Mouse (Mus musculus) heart, embryonic 12.5 days (tissue): Measurements from ENCODE around the gene P2ry13. TPM values are rescaled to one million over a fixed set of nuclear protein-coding genes. Genes with fewer than 3 reads are reported as not detected.

Experiments
- ATAC-seq: fragments of 200-750 bp; cut with Nextera tagmentation; 2 replicates; pipeline ENCODE4 v1.8.0; 2017; ENCODE audit warnings: moderate TSS enrichment, moderate library complexity; ENCODE audit not compliant: insufficient number of reproducible peaks, low FRiP score
- H3K27ac ChIP-seq: fragments of 300-500 bp; sonication (generic); 2 replicates; pipeline ENCODE4 v1.5.1; 2016; ENCODE audit warnings: mild to moderate bottlenecking, moderate library complexity; ENCODE audit not compliant: poor library complexity, severe bottlenecking
- H3K27me3 ChIP-seq: fragments of 300-500 bp; sonication (generic); replicated peaks from 2 replicates; pipeline ENCODE4 v1.6.1; 2016; ENCODE audit warnings: mild to moderate bottlenecking, moderate library complexity
- H3K36me3 ChIP-seq: fragments of 300-500 bp; sonication (generic); 2 replicates; pipeline ENCODE4 v1.6.1; 2016; ENCODE audit warnings: mild to moderate bottlenecking, moderate library complexity
- H3K4me1 ChIP-seq: fragments of 300-500 bp; sonication (generic); replicated peaks from 2 replicates; pipeline ENCODE4 v1.6.1; 2016; ENCODE audit warnings: mild to moderate bottlenecking
- H3K4me2 ChIP-seq: fragments of 300-500 bp; sonication (generic); 2 replicates; pipeline ENCODE4 v1.6.1; 2016; ENCODE audit warnings: mild to moderate bottlenecking, moderate library complexity
- H3K4me3 ChIP-seq: fragments of 300-500 bp; sonication (generic); 2 replicates; pipeline ENCODE4 v1.5.1; 2016; ENCODE audit warnings: mild to moderate bottlenecking
- H3K9ac ChIP-seq: fragments of 300-500 bp; sonication (generic); 2 replicates; pipeline ENCODE4 v1.6.1; 2016; ENCODE audit warnings: mild to moderate bottlenecking, moderate library complexity
- H3K9me3 ChIP-seq: fragments of 300-500 bp; sonication (generic); replicated peaks from 2 replicates; pipeline ENCODE4 v1.6.1; 2016; ENCODE audit warnings: mild to moderate bottlenecking, moderate library complexity
- WGBS: fragments of 180-500 bp; shearing (Covaris S2); methylation state at CpG from one replicate; pipeline ENCODE4 v1.1.7; 2016; 5-methylcytosine and 5-hydroxymethylcytosine counted together
- polyA plus RNA-seq: library from polyadenylated mRNA; unstranded; fragments of >200 nt; fragmentation: Nextera tagmentation; extraction: Ambion mirVana; gene quantifications from 2 replicates; pipeline ENCODE4 v1.2.1, GENCODE M21; 2016

P2ry13 gene
- polyA plus RNA-seq, 1 experiment from 2014 or later: 0.79 TPM

DNA sequence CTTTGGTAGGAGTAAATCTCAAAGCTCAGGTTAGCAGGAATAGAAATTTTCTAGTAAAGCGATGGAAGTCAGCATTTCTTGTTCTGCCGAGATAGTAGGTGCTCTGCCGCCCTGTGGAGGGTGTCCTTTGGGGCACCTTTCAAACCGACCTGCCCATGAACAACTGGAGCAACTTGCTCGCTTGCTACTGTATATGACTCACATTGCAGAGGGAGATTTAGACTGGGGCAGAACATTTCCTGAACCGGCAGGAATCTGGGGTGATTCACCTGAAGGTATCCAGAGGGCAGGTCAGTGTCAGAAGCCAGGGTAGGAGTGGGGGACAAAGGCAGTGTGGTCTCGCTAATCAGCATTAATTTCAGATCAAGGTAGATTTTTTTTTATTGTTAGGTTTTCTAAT is 15.7 kb downstream of the P2ry13 start, which contains the start of gene Gpr87:
TSS of gene Gpr87 (minus strand) at position 167 of the 400 bp plus-strand sequence.
- H3K4me2 ChIP-seq: no peak within 1 kb of the TSS
- H3K36me3 ChIP-seq: no peaks in the 10 kb centered on the region
- no peak within 1 kb of the TSS for H3K9ac ChIP-seq
- no peak within 1 kb of the TSS for H3K27ac ChIP-seq
- ATAC-seq: no peak
- H3K4me3 ChIP-seq: no peak within 1 kb of the TSS
- no peaks in the 10 kb centered on the region for H3K27me3 ChIP-seq
- 82% methylated on average over 7 of the region's 7 CpGs for WGBS
- no peaks in the 10 kb centered on the region for H3K9me3 ChIP-seq
- no peaks in the 10 kb centered on the region for H3K4me1 ChIP-seq

DNA sequence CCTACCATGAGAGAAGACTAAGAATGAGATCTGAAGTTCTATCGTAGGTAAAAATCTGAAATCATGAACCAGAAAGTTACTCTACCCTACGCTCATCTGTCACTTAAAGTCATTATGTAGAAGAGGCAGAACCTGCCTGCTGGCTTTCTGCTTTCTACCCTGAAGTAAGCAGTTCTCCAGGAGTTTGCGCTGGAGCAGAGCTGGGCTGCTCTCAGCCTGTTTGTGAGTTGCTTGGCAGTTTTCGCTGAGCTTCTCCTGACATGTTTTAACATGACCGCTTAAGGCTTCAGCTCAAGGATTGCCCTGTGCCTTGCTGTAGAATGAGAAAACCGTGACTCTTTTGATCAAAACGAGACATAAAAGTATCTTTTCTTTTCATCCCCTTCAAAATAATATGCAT is 16.6 kb downstream of the P2ry13 start:
- Histone ChIP-seq H3K27ac (no peak overlapping the region), H3K4me2 (no peak overlapping the region), H3K36me3 (no peaks in the 10 kb centered on the region), H3K9ac (no peak overlapping the region), H3K4me1 (no peaks in the 10 kb centered on the region), H3K9me3 (no peaks in the 10 kb centered on the region), H3K4me3 (no peak overlapping the region), H3K27me3 (no peaks in the 10 kb centered on the region)
- 88% methylated on average over 7 of the region's 7 CpGs for WGBS
- ATAC-seq: no peak

GRCm38 (mm10) chr3:59191674-59192073 is 19.0 kb downstream of the P2ry13 start:
- H3K27me3 ChIP-seq: no peaks in the 10 kb centered on the region
- H3K4me3 ChIP-seq: no peak overlapping the region
- no peak for ATAC-seq
- no peak overlapping the region for H3K4me2 ChIP-seq
- H3K9ac ChIP-seq: no peak overlapping the region
- no peaks in the 10 kb centered on the region for H3K9me3 ChIP-seq
- 93% methylated on average over 6 of the region's 6 CpGs for WGBS
- no peaks in the 10 kb centered on the region for H3K4me1 ChIP-seq
- no peak overlapping the region for H3K27ac ChIP-seq
- no peaks in the 10 kb centered on the region for H3K36me3 ChIP-seq

DNA sequence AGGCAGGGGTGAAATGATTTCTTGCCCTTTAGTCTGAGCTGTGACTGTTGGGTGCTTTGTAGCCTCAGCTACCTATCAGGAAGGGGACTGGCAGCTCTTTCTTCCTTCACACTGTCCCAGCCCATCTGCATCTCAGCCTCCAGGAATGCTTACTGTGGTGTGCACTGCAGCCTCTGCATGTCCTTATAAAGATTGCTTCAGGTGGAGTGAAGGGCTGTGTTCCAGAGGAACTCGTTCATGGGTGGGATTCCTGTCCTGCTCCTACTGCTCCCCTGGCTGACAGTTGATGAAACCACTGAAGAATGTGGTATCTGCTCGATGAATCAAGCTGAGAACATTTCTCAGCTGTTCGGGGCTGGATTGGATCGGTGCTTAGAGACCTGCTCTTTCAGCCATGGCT is 23.3 kb downstream of the P2ry13 start:
- no peak overlapping the region for H3K9ac ChIP-seq
- no peak overlapping the region for H3K4me2 ChIP-seq
- H3K27ac ChIP-seq: no peak overlapping the region
- 50% methylated on average over 4 of the region's 4 CpGs for WGBS
- no peaks in the 10 kb centered on the region for H3K9me3 ChIP-seq
- no peaks in the 10 kb centered on the region for H3K27me3 ChIP-seq
- H3K4me1 ChIP-seq: no peaks in the 10 kb centered on the region
- H3K36me3 ChIP-seq: no peaks in the 10 kb centered on the region
- H3K4me3 ChIP-seq: no peak overlapping the region
- no peak for ATAC-seq

DNA sequence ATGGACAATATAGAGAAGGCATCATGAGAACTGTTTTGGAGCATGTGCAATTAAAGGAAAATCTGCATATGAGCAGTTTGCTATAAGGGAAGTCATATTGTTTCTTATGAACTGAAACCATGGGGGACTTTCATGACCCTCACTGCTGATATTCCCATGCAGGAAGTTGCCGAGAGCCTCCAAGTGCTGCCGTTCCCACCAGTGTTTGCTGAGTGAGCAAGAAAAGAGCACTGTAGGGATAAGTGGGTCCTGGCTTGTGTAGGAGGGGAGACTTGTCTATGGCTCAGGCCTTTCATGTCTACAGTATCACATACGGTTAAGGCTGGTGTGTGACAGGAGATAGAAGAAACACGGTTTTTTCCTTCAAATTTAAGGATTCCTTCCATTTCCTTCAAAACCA is 25.0 kb downstream of the P2ry13 start:
- no peak overlapping the region for H3K4me2 ChIP-seq
- H3K9ac ChIP-seq: no peak overlapping the region
- no peaks in the 10 kb centered on the region for H3K4me1 ChIP-seq
- no peak for ATAC-seq
- no peaks in the 10 kb centered on the region for H3K27me3 ChIP-seq
- H3K4me3 ChIP-seq: no peak overlapping the region
- H3K27ac ChIP-seq: no peak overlapping the region
- no peaks in the 10 kb centered on the region for H3K36me3 ChIP-seq
- 55% methylated on average over 4 of the region's 4 CpGs for WGBS
- no peaks in the 10 kb centered on the region for H3K9me3 ChIP-seq

- H3K36me3 ChIP-seq: no peaks in the 10 kb centered on the region
- H3K27ac ChIP-seq: no peak overlapping the region
- no peak overlapping the region for H3K4me3 ChIP-seq
- H3K4me2 ChIP-seq: no peak overlapping the region
- no peak for ATAC-seq
- no peaks in the 10 kb centered on the region for H3K9me3 ChIP-seq
- H3K9ac ChIP-seq: no peak overlapping the region
- peaks cover 8% of the 10 kb centered on the region; the same call in 1 of the 2 replicates for H3K4me1 ChIP-seq
- H3K27me3 ChIP-seq: no peaks in the 10 kb centered on the region
Observed at GRCm38 (mm10) chr3:59182129-59182528, 28.6 kb downstream of the P2ry13 start.

GRCm38 (mm10) chr3:59181134-59181533 is 29.5 kb downstream of the P2ry13 start:
- H3K4me3 ChIP-seq: no peak overlapping the region
- no peak for ATAC-seq
- 74% methylated on average over 5 of the region's 5 CpGs for WGBS
- H3K9ac ChIP-seq: no peak overlapping the region
- no peaks in the 10 kb centered on the region for H3K36me3 ChIP-seq
- peaks cover 11% of the 10 kb centered on the region; the same call in 1 of the 2 replicates for H3K4me1 ChIP-seq
- H3K27me3 ChIP-seq: no peaks in the 10 kb centered on the region
- H3K9me3 ChIP-seq: no peaks in the 10 kb centered on the region
- H3K27ac ChIP-seq: no peak overlapping the region
- no peak overlapping the region for H3K4me2 ChIP-seq

DNA sequence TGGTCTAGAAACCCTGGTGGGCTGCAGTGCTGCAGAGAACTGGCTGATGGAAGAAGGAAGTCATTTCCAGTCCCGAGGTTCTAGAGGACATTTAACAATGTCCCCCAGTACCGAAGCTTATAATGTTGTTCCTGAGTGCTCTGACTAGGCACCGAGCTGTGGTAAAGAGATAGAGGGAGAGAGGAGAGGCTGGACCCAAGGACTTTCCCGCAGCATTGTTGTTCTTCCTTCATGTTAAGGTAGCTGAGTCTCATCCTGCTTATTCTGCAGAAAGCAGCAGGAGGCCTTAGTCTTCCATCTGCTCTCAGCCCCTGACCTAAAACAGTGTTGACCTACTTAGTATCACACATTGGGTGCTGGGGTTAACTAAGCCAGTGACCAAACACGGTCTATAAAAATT is 33.8 kb downstream of the P2ry13 start:
- Histone ChIP-seq H3K27ac (no peak overlapping the region), H3K4me3 (no peak overlapping the region), H3K4me1 (peaks cover 11% of the 10 kb centered on the region; the same call in 1 of the 2 replicates), H3K9me3 (no peaks in the 10 kb centered on the region), H3K4me2 (no peak overlapping the region), H3K36me3 (no peaks in the 10 kb centered on the region), H3K9ac (no peak overlapping the region), H3K27me3 (no peaks in the 10 kb centered on the region)
- no peak for ATAC-seq
- 68% methylated on average over 5 of the region's 5 CpGs for WGBS

GRCm38 (mm10) chr3:59175234-59175633 is 35.4 kb downstream of the P2ry13 start:
- no peak for ATAC-seq
- Histone ChIP-seq H3K9me3 (no peaks in the 10 kb centered on the region), H3K27me3 (no peaks in the 10 kb centered on the region), H3K36me3 (no peaks in the 10 kb centered on the region), H3K4me1 (peaks cover 16% of the 10 kb centered on the region), H3K4me2 (no peak overlapping the region), H3K9ac (no peak overlapping the region), H3K4me3 (no peak overlapping the region), H3K27ac (no peak overlapping the region)
- WGBS: 40% methylated on average over 5 of the region's 5 CpGs

DNA sequence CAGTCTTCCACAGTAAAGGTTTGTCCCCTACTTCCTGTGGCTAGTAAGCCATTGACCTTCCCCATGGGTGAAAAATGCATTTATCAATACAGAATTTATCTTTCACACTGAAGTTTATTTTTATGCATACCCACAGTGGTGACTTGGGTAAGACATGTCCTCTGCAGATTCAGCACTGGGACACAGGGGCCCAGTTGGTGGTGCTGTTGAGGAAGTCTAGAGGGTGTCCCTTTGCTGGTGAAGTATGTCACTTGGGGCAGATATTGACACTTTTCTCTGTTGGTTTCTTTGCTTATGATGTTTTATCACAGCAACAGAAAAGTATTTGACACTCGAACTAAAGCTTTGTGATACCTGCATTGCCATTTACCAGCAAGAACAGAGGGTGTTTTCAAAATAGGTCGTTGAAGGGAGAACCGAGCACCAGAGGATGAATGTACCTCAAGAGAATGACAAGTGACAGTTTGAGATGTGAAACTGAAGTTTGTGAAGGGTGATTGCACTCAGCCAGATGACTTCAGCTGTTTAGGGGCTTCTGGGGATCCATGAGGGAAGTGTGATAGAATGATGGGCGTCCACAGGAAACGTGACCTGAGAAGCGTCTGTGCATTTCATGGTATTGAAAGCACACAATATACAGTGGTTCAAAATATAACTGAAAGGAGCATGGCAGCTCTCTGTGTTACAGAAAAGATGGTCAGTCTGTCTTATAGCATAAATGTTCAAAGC is 36.1 kb downstream of the P2ry13 start:
- Histone ChIP-seq H3K27me3 (no peaks in the 10 kb centered on the region), H3K36me3 (no peaks in the 10 kb centered on the region), H3K4me3 (no peak overlapping the region), H3K27ac (no peak overlapping the region), H3K4me2 (no peak overlapping the region), H3K4me1 (peaks cover 23% of the 10 kb centered on the region), H3K9ac (no peak overlapping the region), H3K9me3 (no peaks in the 10 kb centered on the region)
- no peak for ATAC-seq
- 72% methylated on average over 6 of the region's 6 CpGs for WGBS

GRCm38 (mm10) chr3:59169921-59170627 is 40.6 kb downstream of the P2ry13 start:
- Histone ChIP-seq H3K4me3 (no peak overlapping the region), H3K9ac (no peak overlapping the region), H3K36me3 (no peaks in the 10 kb centered on the region), H3K4me1 (peaks cover 12% of the 10 kb centered on the region), H3K4me2 (no peak overlapping the region), H3K27me3 (no peaks in the 10 kb centered on the region), H3K27ac (no peak overlapping the region), H3K9me3 (no peaks in the 10 kb centered on the region)
- 23% methylated on average over 2 of the region's 2 CpGs for WGBS
- ATAC-seq: no peak
